Mouse (Mus musculus): ENCODE data around the gene Cited4. TPM values are rescaled to one million over a fixed set of nuclear protein-coding genes. Genes with fewer than 3 reads are reported as not detected.

The Cited4 gene
- polyA plus RNA-seq, 1 experiment from 2014 or later = 295 TPM

GRCm38 (mm10) chr4:120664601-120665000 lies 1.8 kb upstream of the Cited4 start:
- H3K4me3 ChIP-seq = peak overlapping the region; percentile 94; the same call in 1 of the 2 replicates
- peaks cover 66% of the 10 kb centered on the region for H3K4me1 ChIP-seq

GRCm38 (mm10) chr4:120665144-120665700 lies 1.1 kb upstream of the Cited4 start:
- peak overlapping the region; percentile 92 for H3K27ac ChIP-seq
- peaks cover 15% of the 10 kb centered on the region; the same call in 1 of the 2 replicates for H3K36me3 ChIP-seq
- H3K4me3 ChIP-seq = peak overlapping the region; percentile 94
- H3K9me3 ChIP-seq (replicated peaks) = 0 out of 2 replicates have a peak, but pooled peaks cover 4% of the 10 kb centered on the region
- H3K27me3 ChIP-seq (replicated peaks) = no peaks in the 10 kb centered on the region
- 5% methylated on average over 4 of the region's 4 CpGs for WGBS (ENCODE audit: insufficient replicate concordance)
- ATAC-seq = peak; percentile 81
- H3K9ac ChIP-seq = peak overlapping the region; percentile 61
- peaks cover 71% of the 10 kb centered on the region for H3K4me1 ChIP-seq
- peak overlapping the region; percentile 86 for H3K4me2 ChIP-seq

More at GRCm38 (mm10) chr4:120664601-120665000, 1.8 kb upstream of the Cited4 start:
- Histone ChIP-seq H3K9me3 (replicated peaks) (no peaks in the 10 kb centered on the region), H3K27ac (peak overlapping the region; percentile 92), H3K9ac (peak overlapping the region; percentile 61), H3K4me2 (peak overlapping the region; percentile 86), H3K36me3 (peaks cover 15% of the 10 kb centered on the region; the same call in 1 of the 2 replicates), H3K27me3 (replicated peaks) (peaks cover 5% of the 10 kb centered on the region; the same call in 1 of the 2 replicates)
- 18% methylated on average over 2 of the region's 2 CpGs for WGBS (ENCODE audit: insufficient replicate concordance)
- no peak for ATAC-seq

GRCm38 (mm10) chr4:120665782-120666181 lies 590 bp upstream of the Cited4 start:
- peak overlapping the region; percentile 86 for H3K4me2 ChIP-seq
- peaks cover 15% of the 10 kb centered on the region; the same call in 1 of the 2 replicates for H3K36me3 ChIP-seq
- H3K4me1 ChIP-seq = peaks cover 76% of the 10 kb centered on the region
- no peak for ATAC-seq
- H3K27me3 ChIP-seq (replicated peaks) = no peaks in the 10 kb centered on the region
- peak overlapping the region; percentile 94 for H3K4me3 ChIP-seq
- peak overlapping the region; percentile 92 for H3K27ac ChIP-seq
- WGBS (ENCODE audit: insufficient replicate concordance) = 40% methylated on average over 7 of the region's 7 CpGs
- H3K9me3 ChIP-seq (replicated peaks) = 0 out of 2 replicates have a peak, but pooled peaks cover 4% of the 10 kb centered on the region
- peak overlapping the region; percentile 61 for H3K9ac ChIP-seq

GRCm38 (mm10) chr4:120667045-120667501 lies 701 bp downstream of the Cited4 start:
- no peaks in the 10 kb centered on the region for H3K27me3 ChIP-seq (replicated peaks)
- peak overlapping the region; percentile 86 for H3K4me2 ChIP-seq
- H3K9me3 ChIP-seq (replicated peaks) = 0 out of 2 replicates have a peak, but pooled peaks cover 4% of the 10 kb centered on the region
- H3K4me1 ChIP-seq = peaks cover 82% of the 10 kb centered on the region
- H3K4me3 ChIP-seq = peak overlapping the region; percentile 94
- peak overlapping the region; percentile 98 for H3K9ac ChIP-seq
- 1% methylated on average over 50 of the region's 50 CpGs for WGBS (ENCODE audit: insufficient replicate concordance)
- peak overlapping the region; percentile 96 for H3K27ac ChIP-seq
- ATAC-seq = peak; percentile 7; the same call in 1 of the 2 replicates
- H3K36me3 ChIP-seq = peaks cover 15% of the 10 kb centered on the region; the same call in 1 of the 2 replicates

GRCm38 (mm10) chr4:120667555-120667954 lies 1.2 kb downstream of the Cited4 start:
- Histone ChIP-seq H3K4me1 (peaks cover 82% of the 10 kb centered on the region), H3K9ac (peak overlapping the region; percentile 98), H3K4me3 (peak overlapping the region; percentile 94), H3K4me2 (peak overlapping the region; percentile 86), H3K9me3 (replicated peaks) (0 out of 2 replicates have a peak, but pooled peaks cover 4% of the 10 kb centered on the region), H3K27ac (peak overlapping the region; percentile 96), H3K36me3 (peaks cover 15% of the 10 kb centered on the region; the same call in 1 of the 2 replicates), H3K27me3 (replicated peaks) (no peaks in the 10 kb centered on the region)
- 9% methylated on average over 10 of the region's 10 CpGs for WGBS (ENCODE audit: insufficient replicate concordance)
- ATAC-seq = no peak

GRCm38 (mm10) chr4:120668551-120668950 lies 2.2 kb downstream of the Cited4 start:
- Histone ChIP-seq H3K4me2 (peak overlapping the region; percentile 86), H3K4me1 (peaks cover 82% of the 10 kb centered on the region), H3K27ac (peak overlapping the region; percentile 96), H3K27me3 (replicated peaks) (no peaks in the 10 kb centered on the region), H3K9ac (peak overlapping the region; percentile 98), H3K4me3 (peak overlapping the region; percentile 94), H3K36me3 (peaks cover 15% of the 10 kb centered on the region; the same call in 1 of the 2 replicates), H3K9me3 (replicated peaks) (0 out of 2 replicates have a peak, but pooled peaks cover 4% of the 10 kb centered on the region)
- ATAC-seq = no peak
- WGBS (ENCODE audit: insufficient replicate concordance) = 71% methylated on average over 4 of the region's 4 CpGs

GRCm38 (mm10) chr4:120669585-120669984 lies 3.2 kb downstream of the Cited4 start:
- Histone ChIP-seq H3K4me2 (peak overlapping the region; percentile 86), H3K4me1 (peaks cover 84% of the 10 kb centered on the region), H3K9me3 (replicated peaks) (0 out of 2 replicates have a peak, but pooled peaks cover 4% of the 10 kb centered on the region), H3K9ac (no peak overlapping the region), H3K27ac (peak overlapping the region; percentile 96), H3K4me3 (no peak overlapping the region), H3K36me3 (peaks cover 15% of the 10 kb centered on the region; the same call in 1 of the 2 replicates), H3K27me3 (replicated peaks) (no peaks in the 10 kb centered on the region)
- ATAC-seq = no peak
- 27% methylated on average over 5 of the region's 5 CpGs for WGBS (ENCODE audit: insufficient replicate concordance)

GRCm38 (mm10) chr4:120671046-120671445 lies 4.7 kb downstream of the Cited4 start:
- ATAC-seq = no peak
- H3K27ac ChIP-seq = peak overlapping the region; percentile 96

GRCm38 (mm10) chr4:120673606-120674005 lies 7.2 kb downstream of the Cited4 start:
- H3K9ac ChIP-seq = peak overlapping the region; percentile 62
- ATAC-seq = no peak
- H3K36me3 ChIP-seq = peaks cover 3% of the 10 kb centered on the region; the same call in 1 of the 2 replicates
- WGBS (ENCODE audit: insufficient replicate concordance) = 72% methylated on average over 3 of the region's 3 CpGs
- H3K27me3 ChIP-seq (replicated peaks) = no peaks in the 10 kb centered on the region
- peak overlapping the region; percentile 96 for H3K27ac ChIP-seq
- H3K4me3 ChIP-seq = no peak overlapping the region
- 0 out of 2 replicates have a peak, but pooled peaks cover 4% of the 10 kb centered on the region for H3K9me3 ChIP-seq (replicated peaks)
- H3K4me1 ChIP-seq = peaks cover 95% of the 10 kb centered on the region
- H3K4me2 ChIP-seq = no peak overlapping the region

More at GRCm38 (mm10) chr4:120671046-120671445, 4.7 kb downstream of the Cited4 start:
- no peaks in the 10 kb centered on the region for H3K27me3 ChIP-seq (replicated peaks)
- no peak overlapping the region for H3K4me3 ChIP-seq
- peaks cover 84% of the 10 kb centered on the region for H3K4me1 ChIP-seq
- WGBS (ENCODE audit: insufficient replicate concordance) = 49% methylated on average over 12 of the region's 12 CpGs
- peaks cover 15% of the 10 kb centered on the region; the same call in 1 of the 2 replicates for H3K36me3 ChIP-seq
- 0 out of 2 replicates have a peak, but pooled peaks cover 4% of the 10 kb centered on the region for H3K9me3 ChIP-seq (replicated peaks)
- no peak overlapping the region for H3K9ac ChIP-seq
- H3K4me2 ChIP-seq = no peak overlapping the region

- 21% methylated on average over 8 of the region's 8 CpGs for WGBS (ENCODE audit: insufficient replicate concordance)
- ATAC-seq = peak; percentile 98
- H3K36me3 ChIP-seq = no peaks in the 10 kb centered on the region
- H3K4me3 ChIP-seq = no peak overlapping the region
- no peaks in the 10 kb centered on the region for H3K27me3 ChIP-seq (replicated peaks)
- peak overlapping the region; percentile 96 for H3K27ac ChIP-seq
- 0 out of 2 replicates have a peak, but pooled peaks cover 1% of the 10 kb centered on the region for H3K9me3 ChIP-seq (replicated peaks)
- H3K4me2 ChIP-seq = peak overlapping the region; percentile 61
- peak overlapping the region; percentile 62 for H3K9ac ChIP-seq
- peaks cover 95% of the 10 kb centered on the region for H3K4me1 ChIP-seq
Observed at GRCm38 (mm10) chr4:120674775-120675451, 8.5 kb downstream of the Cited4 start.

- no peak overlapping the region for H3K4me3 ChIP-seq
Observed at GRCm38 (mm10) chr4:120675640-120676039, 9.3 kb downstream of the Cited4 start.

More at GRCm38 (mm10) chr4:120675640-120676039, 9.3 kb downstream of the Cited4 start:
- Histone ChIP-seq H3K4me2 (peak overlapping the region; percentile 61), H3K27ac (peak overlapping the region; percentile 96), H3K27me3 (replicated peaks) (no peaks in the 10 kb centered on the region), H3K9ac (peak overlapping the region; percentile 62; the same call in 1 of the 2 replicates), H3K9me3 (replicated peaks) (no peaks in the 10 kb centered on the region), H3K36me3 (no peaks in the 10 kb centered on the region), H3K4me1 (peaks cover 95% of the 10 kb centered on the region)
- 11% methylated on average over 2 of the region's 2 CpGs for WGBS (ENCODE audit: insufficient replicate concordance)
- ATAC-seq = peak; percentile 70
